Mouse (Mus musculus): ENCODE data around the gene Rab39. TPM values are rescaled to one million over a fixed set of nuclear protein-coding genes. Genes with fewer than 3 reads are reported as not detected.

The Rab39 gene
- total RNA-seq, 2 experiments from 2014 or later = 1.8 to 1.9 TPM

Other genes with a start within 250 kb of the Rab39 start
- gene Atm, start 169.5 kb downstream of the Rab39 start, total RNA-seq (2021) = 10 to 100 TPM; 24.2 to 27.5 TPM
- gene Npat, start 169.2 kb downstream of the Rab39 start, total RNA-seq (2021) = 10 to 100 TPM; 14.3 to 16.3 TPM
- gene Acat1, start 95.8 kb downstream of the Rab39 start, total RNA-seq (2021) = 100 to 1,000 TPM; 138 to 139 TPM
- 10 to 100 TPM; 58.0 TPM for gene Cul5, start 36.2 kb downstream of the Rab39 start, total RNA-seq (2021)
- gene Slc35f2, start 65.3 kb upstream of the Rab39 start, total RNA-seq (2021) = 1 to 10 TPM; 9.4 to 9.8 TPM
- gene Sln, start 143.9 kb upstream of the Rab39 start, total RNA-seq (2021) = under 1 TPM in 1 of 2 experiments, not detected in 1; 0.33 TPM